Mouse (Mus musculus) C2C12 (cell line): ENCODE results near the gene Hoxa5.

Experiments used
- CEBPB ChIP-seq: IDR thresholded peaks from one replicate; pipeline ENCODE4 v1.6.1; 2011; ENCODE audit warnings: low read depth, mild to moderate bottlenecking, control low read depth, moderate library complexity
- CTCF ChIP-seq: IDR thresholded peaks from one replicate; pipeline ENCODE4 v1.5.1; 2011; ENCODE audit not compliant: control insufficient read depth, insufficient read depth, insufficient read length
- MAX ChIP-seq: IDR thresholded peaks from one replicate; pipeline ENCODE4 v1.6.1; 2011; ENCODE audit warnings: mild to moderate bottlenecking, control low read depth
- MYOG ChIP-seq: IDR thresholded peaks from one replicate; pipeline ENCODE4 v1.6.1; 2011; ENCODE audit not compliant: control insufficient read depth, insufficient read length; ENCODE audit errors: extremely low read depth

DNA sequence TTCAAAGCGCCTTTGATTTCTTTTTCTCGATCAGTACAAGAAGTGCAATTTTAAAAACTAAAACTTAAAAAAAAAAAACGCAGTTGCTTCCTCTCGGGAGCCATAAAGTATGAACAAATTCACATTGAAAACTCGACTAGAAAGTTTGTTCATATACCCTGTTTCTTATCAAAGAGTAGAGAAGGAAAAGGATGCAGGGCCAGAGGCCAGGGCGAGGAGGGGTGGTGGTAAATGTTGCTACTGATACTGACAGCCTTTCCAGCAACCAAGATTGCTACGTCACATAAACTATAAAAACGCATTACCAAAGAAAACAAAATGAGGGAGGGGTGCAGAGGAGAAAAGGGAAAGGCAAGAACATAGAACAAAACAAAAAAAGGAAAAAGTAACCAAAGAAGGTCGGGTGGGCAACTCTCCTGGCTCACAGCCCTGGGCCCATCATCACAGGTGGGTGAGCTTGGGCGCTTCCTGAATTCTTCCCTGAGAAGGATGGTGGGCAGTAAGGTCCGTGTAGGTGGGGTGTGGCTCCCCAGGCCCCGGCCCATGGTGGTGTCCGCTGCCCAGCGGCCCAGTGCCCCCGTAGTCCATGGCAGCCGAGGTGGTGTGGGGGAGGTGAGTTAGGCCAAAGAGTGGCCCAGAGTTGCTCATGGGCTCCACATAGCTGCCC lies 34.8 kb downstream of the Hoxa5 start:
- TF ChIP-seq MYOG, result no peak
- no peak for TF ChIP-seq CTCF
- no peak for TF ChIP-seq MAX
- TF ChIP-seq CEBPB, result no peak
